Mouse (Mus musculus): Measurements from ENCODE around the gene Ubl5.
"Not testable (repeated sequence)": the region's sequence is repeated elsewhere in the genome, so short reads cannot be mapped to it uniquely, and the experiment has no call there.

Gene Ubl5

GRCm38 (mm10) chr9:20642101-20642895 lies at the start of gene Ubl5:
Gene Ubl5 (plus strand): TSS chr9:20642878.
- peak; percentile 78 to 87 for DNase-seq (ENCODE audit: low spot score in 2 of 2)

- DNase-seq (ENCODE audit: low spot score in 2 of 2), result no peak
Measured at GRCm38 (mm10) chr9:20601270-20601669, 41.4 kb upstream of the Ubl5 start.

DNA sequence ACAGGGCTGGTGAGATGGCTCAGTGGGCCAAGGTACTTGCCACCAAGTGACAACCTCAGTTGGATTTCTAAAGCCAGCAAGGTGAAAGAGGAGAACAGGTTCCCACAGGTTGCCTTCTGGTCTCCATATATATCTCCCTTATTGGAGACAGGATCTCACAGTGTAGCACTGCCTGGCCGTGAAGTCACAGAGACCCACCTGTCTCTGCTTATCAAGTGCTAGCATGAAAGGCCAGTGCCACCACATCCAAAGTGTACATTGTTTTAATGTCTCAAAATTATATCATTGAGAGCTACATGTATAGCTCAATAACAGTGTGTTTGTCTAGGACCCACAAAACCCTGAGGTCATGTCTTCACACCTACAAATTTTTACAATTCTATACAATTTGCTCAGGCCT lies 36.4 kb upstream of the Ubl5 start:
- DNase-seq (ENCODE audit: low spot score in 2 of 2), result no peak

GRCm38 (mm10) chr9:20607100-20607974 lies 35.3 kb upstream of the Ubl5 start:
- peak; percentile 55 to 87 for DNase-seq (ENCODE audit: low spot score in 2 of 2)

- DNase-seq (ENCODE audit: low spot score in 2 of 2), result no peak
Measured at GRCm38 (mm10) chr9:20609831-20610464, 32.7 kb upstream of the Ubl5 start.

- DNase-seq (ENCODE audit: low spot score in 2 of 2), result no peak
Measured at GRCm38 (mm10) chr9:20611976-20612375, 30.7 kb upstream of the Ubl5 start.

DNA sequence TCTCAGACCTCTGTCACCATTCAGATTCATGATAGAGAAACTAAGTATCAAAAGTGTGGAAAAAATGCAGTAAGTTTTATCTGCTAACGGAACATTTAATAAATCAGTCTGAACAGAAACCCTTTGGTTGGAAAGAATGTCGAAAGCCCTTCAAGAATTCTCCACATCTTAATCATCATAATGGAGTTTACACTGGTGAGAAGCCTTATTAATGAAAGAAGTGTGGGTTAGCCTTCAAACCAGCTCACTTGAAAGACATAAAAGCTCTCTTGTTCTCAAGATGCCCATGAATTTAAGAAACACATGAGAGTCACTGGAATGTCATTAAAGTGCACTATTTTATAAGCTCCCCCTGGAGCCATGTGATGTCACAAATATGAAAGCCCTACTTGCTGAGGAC lies 26.0 kb upstream of the Ubl5 start:
- DNase-seq (ENCODE audit: low spot score in 2 of 2), result no peak

- DNase-seq (ENCODE audit: low spot score in 2 of 2), result no peak
Measured at GRCm38 (mm10) chr9:20631332-20631731, 11.3 kb upstream of the Ubl5 start.

- not testable (repeated sequence) for DNase-seq (ENCODE audit: low spot score in 2 of 2)
Measured at GRCm38 (mm10) chr9:20635676-20636075, 7.0 kb upstream of the Ubl5 start.

DNA sequence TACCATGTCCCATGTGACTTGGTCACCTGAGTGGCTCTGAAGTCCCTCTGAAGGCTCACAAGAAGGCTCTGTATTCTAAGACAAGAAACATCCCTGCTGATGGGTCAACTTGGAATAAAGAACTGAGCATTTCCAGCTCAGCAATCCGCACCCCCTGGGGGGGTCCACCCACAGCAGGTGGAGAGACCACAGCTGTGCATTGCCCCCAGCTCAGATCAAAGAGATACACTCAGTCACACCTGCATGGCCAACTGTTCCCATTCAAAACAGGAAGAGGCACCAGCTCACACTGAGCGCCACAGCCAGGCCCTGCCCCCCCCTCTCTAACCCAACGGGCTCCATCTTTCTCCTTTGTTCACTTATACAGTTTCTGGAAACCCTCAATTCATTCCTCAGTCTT lies 6.4 kb upstream of the Ubl5 start:
- no peak for DNase-seq (ENCODE audit: low spot score in 2 of 2)

DNA sequence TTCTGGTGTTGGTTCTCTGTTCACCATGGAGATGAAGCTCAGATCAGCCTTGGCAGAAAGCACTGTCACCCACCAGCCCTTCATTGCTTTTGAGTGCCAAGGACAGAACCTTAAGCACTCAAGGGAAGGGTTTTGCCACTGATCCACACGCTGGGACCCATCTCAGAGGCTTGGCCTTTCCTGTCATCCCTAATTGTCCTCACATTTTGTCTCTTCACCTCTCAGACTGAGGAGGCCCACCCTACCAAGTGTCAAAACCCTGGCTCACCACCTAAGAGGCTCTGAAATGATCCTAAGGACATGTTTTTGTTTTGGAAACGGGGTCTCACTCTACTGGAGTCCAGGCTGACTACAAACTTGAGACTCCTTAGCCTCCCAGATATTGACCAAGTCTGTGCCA lies 5.9 kb upstream of the Ubl5 start:
- no peak for DNase-seq (ENCODE audit: low spot score in 2 of 2)

DNA sequence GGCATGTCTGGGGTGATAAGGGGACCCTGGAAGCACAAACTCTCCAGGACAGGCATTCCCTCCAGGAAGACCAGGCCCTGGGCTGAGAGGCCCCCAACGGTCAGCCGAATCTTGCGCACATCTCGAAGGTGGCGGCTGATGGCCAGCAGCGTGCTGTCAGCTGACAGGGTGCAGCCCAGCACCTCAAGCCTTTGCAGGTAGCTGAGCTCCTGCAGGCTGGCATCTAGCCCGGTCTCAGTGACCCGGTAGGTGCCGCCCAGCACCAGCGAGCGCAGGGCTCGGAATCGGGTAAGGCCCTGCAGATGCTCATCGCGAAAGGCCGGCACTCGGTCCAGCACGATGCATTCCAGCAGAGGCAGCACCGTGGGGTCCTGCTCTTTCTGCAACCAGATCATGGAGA lies 4.1 kb upstream of the Ubl5 start:
- no peak for DNase-seq (ENCODE audit: low spot score in 2 of 2)

DNA sequence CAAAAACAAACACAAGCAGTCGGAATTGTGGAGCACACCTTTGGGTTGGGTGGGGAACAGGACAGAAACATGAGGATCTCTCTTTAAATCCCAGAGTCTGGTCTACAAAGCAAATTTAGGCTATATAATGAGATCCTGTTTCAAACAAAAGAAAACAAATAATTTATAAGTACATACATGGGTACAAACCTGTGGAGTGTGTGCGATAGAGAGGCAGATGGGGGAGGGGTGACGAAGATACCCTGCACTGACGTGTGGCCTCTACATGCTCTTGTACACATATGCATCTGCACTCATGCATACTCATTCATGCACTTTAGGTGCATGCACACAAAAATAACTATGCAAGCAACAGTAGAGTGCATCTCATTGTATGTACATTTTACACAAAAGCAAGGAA lies 3.2 kb upstream of the Ubl5 start:
- no peak for DNase-seq (ENCODE audit: low spot score in 2 of 2)

GRCm38 (mm10) chr9:20641501-20641900 lies 1.2 kb upstream of the Ubl5 start:
- no peak for DNase-seq (ENCODE audit: low spot score in 2 of 2)

DNA sequence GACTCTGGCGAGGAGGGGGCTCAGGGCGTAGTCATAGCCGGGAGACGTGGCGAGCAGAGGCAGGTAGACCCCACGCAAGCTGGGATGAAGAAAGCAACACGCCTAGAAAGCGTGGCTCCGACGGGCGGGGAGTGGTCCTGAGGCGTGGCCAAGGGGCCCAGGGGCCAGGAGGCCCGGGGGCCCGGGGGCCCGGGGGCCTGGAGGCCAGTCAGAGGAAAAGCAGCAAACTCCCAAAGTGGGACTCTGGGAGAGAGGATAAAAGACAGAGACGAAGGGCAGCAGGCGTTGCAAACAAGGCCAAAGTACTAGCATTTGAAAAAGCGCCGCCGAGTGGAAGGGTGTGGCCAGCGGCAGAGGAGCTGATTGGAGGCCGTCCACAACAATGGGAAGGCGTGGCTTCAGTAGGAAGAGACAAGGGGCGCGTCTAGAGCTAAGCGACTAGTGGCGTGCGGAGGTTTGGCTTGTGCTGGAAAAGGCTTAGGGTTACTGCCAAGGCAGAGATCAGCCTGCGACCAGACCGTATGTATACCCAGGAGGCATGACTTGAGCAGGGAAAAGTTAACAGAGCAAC lies 303 bp downstream of the Ubl5 start:
- peak; percentile 48 to 72 for DNase-seq (ENCODE audit: low spot score in 2 of 2)

GRCm38 (mm10) chr9:20643781-20644180 lies 1.1 kb downstream of the Ubl5 start:
- no peak for DNase-seq (ENCODE audit: low spot score in 2 of 2)

DNA sequence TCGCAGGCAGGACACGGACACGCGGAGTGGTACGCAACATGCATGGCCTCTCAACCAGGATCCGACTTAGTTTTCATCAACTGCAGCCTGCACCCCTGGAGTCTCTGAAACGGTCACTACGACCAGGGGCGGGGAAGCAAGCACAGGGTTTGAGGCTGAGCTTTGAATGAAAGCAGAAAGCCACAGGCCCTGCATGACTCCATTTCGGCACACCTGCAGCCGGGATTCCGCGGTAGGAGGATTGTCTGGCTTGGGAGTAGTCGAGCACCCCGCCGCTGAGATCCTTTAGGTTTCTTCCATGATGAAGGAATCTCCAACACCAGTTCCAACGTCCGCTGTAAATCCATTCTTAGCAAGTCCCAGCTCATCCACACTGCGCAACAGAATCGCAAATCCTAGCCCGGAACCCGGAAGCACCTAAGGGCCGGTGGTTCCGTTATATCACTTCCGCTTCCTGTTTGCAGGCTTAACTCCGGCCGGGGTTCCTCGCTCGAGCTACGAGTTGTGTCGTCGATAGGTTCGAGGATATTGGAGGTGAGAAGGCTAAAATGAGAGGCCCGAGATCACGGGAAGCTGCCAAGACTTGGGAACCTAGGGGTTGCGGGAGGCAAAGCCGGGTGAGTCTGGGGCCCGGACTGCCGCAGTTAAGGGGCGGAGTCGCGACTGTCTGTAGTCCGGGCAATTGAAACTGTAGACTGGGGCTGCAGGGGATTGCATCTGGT lies 1.8 kb downstream of the Ubl5 start, which contains the start of gene Fbxl12:
TSS of gene Fbxl12 (minus strand) at position 408 of the 722 bp plus-strand sequence.
- peak in 1 of 2 experiments; percentile 62 for DNase-seq (ENCODE audit: low spot score in 2 of 2)

DNA sequence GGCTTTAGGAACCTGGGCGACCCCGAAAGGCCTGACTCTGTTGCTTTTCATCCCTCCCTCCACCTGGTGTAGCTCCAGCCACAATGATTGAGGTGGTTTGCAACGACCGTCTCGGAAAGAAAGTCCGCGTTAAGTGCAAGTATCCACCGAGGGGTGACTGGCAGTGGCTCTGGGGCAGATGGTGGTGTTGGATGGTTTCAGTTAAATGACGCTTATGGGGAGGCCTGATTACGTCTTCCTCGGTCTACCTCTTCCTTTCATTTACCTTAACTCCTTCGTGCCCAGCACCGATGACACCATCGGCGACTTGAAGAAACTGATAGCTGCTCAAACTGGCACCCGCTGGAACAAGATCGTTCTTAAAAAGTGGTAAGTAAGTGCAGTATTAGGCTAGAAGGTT lies 2.4 kb downstream of the Ubl5 start:
- DNase-seq (ENCODE audit: low spot score in 2 of 2), result no peak

GRCm38 (mm10) chr9:20651602-20652259 lies 9.1 kb downstream of the Ubl5 start, which contains the start of gene Pin1:
Gene Pin1 (plus strand): TSS chr9:20652095.
- DNase-seq (ENCODE audit: low spot score in 2 of 2), result peak; percentile 95 to 96

DNA sequence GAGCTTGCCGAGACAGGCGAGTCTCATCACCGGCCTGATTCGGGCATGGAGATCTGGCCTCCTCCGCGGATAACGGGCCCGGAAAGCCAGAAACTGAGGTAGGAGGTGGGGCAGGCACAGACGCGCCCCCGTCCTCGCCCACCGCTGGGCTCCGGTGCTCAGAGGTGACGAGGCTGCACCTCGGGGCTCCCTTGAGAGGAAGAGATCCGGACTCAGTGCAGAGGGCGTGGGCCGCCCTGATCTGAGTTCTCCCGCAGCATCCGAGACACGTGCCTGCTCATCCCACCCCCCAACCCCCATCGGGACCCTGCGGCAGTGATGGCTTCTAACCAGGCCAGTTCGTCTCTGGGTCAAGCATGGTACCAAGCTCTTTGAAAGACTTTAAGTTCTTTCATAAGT lies 9.6 kb downstream of the Ubl5 start:
- no peak for DNase-seq (ENCODE audit: low spot score in 2 of 2)

DNA sequence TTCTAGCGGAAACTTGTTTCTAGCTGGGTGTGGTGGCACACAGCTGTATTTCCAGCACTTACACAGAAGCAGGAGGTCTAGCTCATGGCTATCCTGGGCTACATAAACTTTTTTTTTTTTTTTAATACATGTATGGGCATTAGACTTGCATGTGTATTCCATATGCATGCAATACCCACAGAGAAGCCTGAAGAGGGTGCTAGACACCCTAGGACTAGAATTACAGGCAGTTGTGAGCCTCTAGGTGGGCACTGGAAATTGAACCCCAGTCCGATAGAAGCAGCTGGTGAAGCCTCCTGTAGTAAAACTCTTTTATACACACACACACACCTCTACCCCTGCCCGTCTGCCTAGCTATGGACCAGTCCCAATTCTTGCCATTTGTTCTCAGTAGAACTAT lies 11.2 kb downstream of the Ubl5 start:
- DNase-seq (ENCODE audit: low spot score in 2 of 2), result no peak

All from cerebellum, postnatal 4 days (tissue).